Mouse (Mus musculus) liver, embryonic 11.5 days (tissue): ENCODE measurements at regions not wholly inside any gene's neighbourhood (a gene's known extent, or its start where the extent isn't known, plus 50 kb on each side); places are given as distances from the start of the nearest gene placed in this dataset.

ENCODE experiments used
- ATAC-seq: fragments of 200-750 bp; cut with Nextera tagmentation; replicated peaks from 2 replicates; pipeline ENCODE4 v1.8.0; 2017; ENCODE audit warnings: moderate number of reproducible peaks, mild to moderate bottlenecking, moderate TSS enrichment, moderate library complexity; ENCODE audit not compliant: low FRiP score
- DNase-seq: peaks from one replicate; pipeline ENCODE4 v3.0.0-alpha.2; 2017; ENCODE audit warnings: low spot score
- H3K27ac ChIP-seq: fragments of 300-500 bp; sonication (generic); 2 replicates; pipeline ENCODE4 v1.5.1; 2014; ENCODE audit warnings: mild to moderate bottlenecking, low read depth, low read length, control low read depth
- H3K27me3 ChIP-seq: fragments of 300-500 bp; sonication (generic); replicated peaks from 2 replicates; pipeline ENCODE4 v1.6.1; 2014; ENCODE audit warnings: low read length, mixed read lengths; ENCODE audit not compliant: control insufficient read depth, insufficient read depth
- H3K36me3 ChIP-seq: fragments of 300-500 bp; sonication (generic); 2 replicates; pipeline ENCODE4 v1.6.1; 2014; ENCODE audit warnings: mild to moderate bottlenecking, low read length, moderate library complexity, mixed read lengths; ENCODE audit not compliant: control insufficient read depth, insufficient read depth
- H3K4me1 ChIP-seq: fragments of 300-500 bp; sonication (generic); replicated peaks from 2 replicates; pipeline ENCODE4 v1.6.1; 2014; ENCODE audit warnings: low read length, mixed read lengths; ENCODE audit not compliant: control insufficient read depth, insufficient read depth
- H3K4me2 ChIP-seq: fragments of 300-500 bp; sonication (generic); 2 replicates; pipeline ENCODE4 v1.6.1; 2014; ENCODE audit warnings: mild to moderate bottlenecking, control low read depth, moderate library complexity
- H3K4me3 ChIP-seq: fragments of 300-500 bp; sonication (generic); 2 replicates; pipeline ENCODE4 v1.5.1; 2014; ENCODE audit warnings: low read depth, low read length, control low read depth
- H3K9ac ChIP-seq: fragments of 300-500 bp; sonication (generic); 2 replicates; pipeline ENCODE4 v1.6.1; 2014; ENCODE audit warnings: low read depth, low read length, control low read depth
- H3K9me3 ChIP-seq: fragments of 300-500 bp; sonication (generic); 2 replicates; pipeline ENCODE4 v1.6.1; 2016; ENCODE audit warnings: low read length, inconsistent platforms, mixed read lengths; ENCODE audit not compliant: control insufficient read depth
- WGBS: fragments of 180-500 bp; shearing (Covaris S2); extraction: QIAGEN DNeasy Blood & Tissue Kit; methylation state at CpG from one replicate; pipeline ENCODE4 v1.1.7; 2014; 5-methylcytosine and 5-hydroxymethylcytosine counted together

- ATAC-seq (no peak), DNase-seq (no peak)
- WGBS, result 70% methylated on average over 12 of the region's 12 CpGs
- H3K9ac ChIP-seq, result no peak overlapping the region
- no peak overlapping the region for H3K4me2 ChIP-seq
- no peaks in the 10 kb centered on the region for H3K4me1 ChIP-seq
- no peak overlapping the region for H3K27ac ChIP-seq
- no peaks in the 10 kb centered on the region for H3K27me3 ChIP-seq
- H3K36me3 ChIP-seq, result no peaks in the 10 kb centered on the region
- H3K9me3 ChIP-seq, result no peaks in the 10 kb centered on the region
- no peak overlapping the region for H3K4me3 ChIP-seq
Measured at GRCm38 (mm10) chr3:83689068-83689976, 76.8 kb upstream of the Sfrp2 start.

DNA sequence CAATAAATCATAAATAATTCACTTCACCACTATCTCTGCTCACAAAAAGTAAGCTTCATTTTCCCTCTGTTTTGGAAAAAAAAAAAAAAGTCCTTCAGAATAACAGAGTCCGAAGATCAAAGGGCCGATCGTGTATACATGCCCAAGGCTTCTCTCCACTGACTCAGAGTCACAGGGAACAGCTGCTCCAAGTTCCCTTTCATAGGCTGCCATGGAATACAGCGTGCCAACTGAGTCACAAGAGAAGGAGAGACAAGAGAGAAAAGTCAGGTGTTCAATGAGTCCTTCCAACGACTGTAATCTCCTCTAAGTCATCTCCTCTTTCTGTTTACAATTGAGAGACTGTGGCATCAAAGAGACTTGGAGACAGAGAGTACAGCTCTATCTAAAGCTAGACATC is 71.6 kb upstream of the Sfrp2 start:
- Histone ChIP-seq H3K4me3 (no peak overlapping the region), H3K9ac (no peak overlapping the region), H3K4me1 (no peaks in the 10 kb centered on the region), H3K27ac (no peak overlapping the region), H3K27me3 (no peaks in the 10 kb centered on the region), H3K4me2 (no peak overlapping the region), H3K36me3 (no peaks in the 10 kb centered on the region), H3K9me3 (no peaks in the 10 kb centered on the region)
- 66% methylated on average over 5 of the region's 5 CpGs for WGBS
- ATAC-seq, result no peak
- DNase-seq, result no peak

DNA sequence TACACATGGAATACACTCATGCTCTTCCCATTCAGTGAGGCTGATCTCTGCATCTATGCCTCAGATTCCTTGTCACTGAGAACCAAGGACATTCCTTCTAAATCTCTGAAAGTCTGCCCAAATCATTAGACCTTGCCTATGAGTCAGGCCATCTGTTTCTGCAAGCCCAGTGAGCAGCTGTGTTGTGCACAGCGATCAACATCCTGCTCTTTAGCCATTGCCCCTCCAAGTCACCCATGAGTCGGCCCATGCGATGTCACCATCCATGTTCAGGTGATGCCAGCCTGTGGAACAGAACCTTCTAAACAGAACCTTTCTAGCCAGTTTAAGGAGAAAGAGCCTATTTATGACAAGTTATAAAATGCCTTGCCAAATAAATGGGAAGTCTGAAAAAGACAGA is 66.4 kb upstream of the Sfrp2 start:
- H3K27me3 ChIP-seq, result no peaks in the 10 kb centered on the region
- H3K4me3 ChIP-seq, result no peak overlapping the region
- no peaks in the 10 kb centered on the region for H3K9me3 ChIP-seq
- DNase-seq, result no peak
- H3K4me2 ChIP-seq, result no peak overlapping the region
- WGBS, result 85% methylated on average over 3 of the region's 3 CpGs
- H3K36me3 ChIP-seq, result no peaks in the 10 kb centered on the region
- H3K27ac ChIP-seq, result no peak overlapping the region
- H3K4me1 ChIP-seq, result no peaks in the 10 kb centered on the region
- no peak for ATAC-seq
- no peak overlapping the region for H3K9ac ChIP-seq

DNA sequence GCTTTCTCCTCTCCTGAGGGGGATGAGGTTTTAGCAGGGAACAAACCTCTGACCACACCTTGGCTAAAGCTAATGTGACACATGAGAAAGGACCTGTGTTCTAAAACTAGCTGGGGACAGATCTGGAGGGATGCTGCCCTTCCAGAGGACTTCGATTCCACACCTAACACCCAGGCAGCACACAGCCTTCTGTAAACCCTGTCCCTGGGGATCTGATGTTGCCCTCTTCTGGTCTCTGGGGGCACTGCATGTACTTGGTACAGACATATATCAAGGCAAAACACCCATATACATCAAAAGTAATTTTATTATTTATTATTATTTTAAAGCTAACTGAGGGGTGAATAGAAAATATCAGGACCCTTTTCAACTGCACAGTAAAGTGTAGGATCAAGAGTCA is 65.0 kb upstream of the Sfrp2 start:
- H3K4me2 ChIP-seq, result no peak overlapping the region
- WGBS, result 57% methylated on average over 1 of the region's 1 CpGs
- H3K27me3 ChIP-seq, result no peaks in the 10 kb centered on the region
- no peak for DNase-seq
- H3K27ac ChIP-seq, result no peak overlapping the region
- H3K4me1 ChIP-seq, result no peaks in the 10 kb centered on the region
- no peaks in the 10 kb centered on the region for H3K36me3 ChIP-seq
- ATAC-seq, result 0 out of 2 replicates have a peak, but pooled peaks have one; percentile 45
- no peak overlapping the region for H3K4me3 ChIP-seq
- H3K9ac ChIP-seq, result no peak overlapping the region
- H3K9me3 ChIP-seq, result no peaks in the 10 kb centered on the region

DNA sequence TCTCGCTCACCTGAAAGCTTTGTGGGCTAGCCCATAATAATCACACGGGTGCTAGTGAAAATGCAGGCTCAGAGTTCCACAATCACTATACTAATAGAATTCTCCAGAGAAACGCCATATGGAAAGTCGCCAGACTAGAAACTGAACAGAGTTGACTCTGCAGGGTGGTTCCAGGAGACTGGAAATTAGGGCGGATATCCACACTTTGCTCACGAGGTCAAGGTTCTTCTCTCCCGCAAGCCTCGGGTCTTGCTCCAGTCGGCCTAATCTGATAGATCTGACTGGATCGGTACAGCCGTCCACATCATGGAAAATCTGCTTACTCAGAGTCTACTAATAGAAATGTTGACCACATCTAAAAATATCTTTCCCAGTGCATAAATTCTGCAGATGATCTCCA is 61.6 kb upstream of the Sfrp2 start:
- 77% methylated on average over 11 of the region's 11 CpGs for WGBS
- DNase-seq, result no peak
- Histone ChIP-seq H3K4me2 (no peak overlapping the region), H3K9ac (no peak overlapping the region), H3K4me3 (no peak overlapping the region), H3K36me3 (no peaks in the 10 kb centered on the region), H3K4me1 (no peaks in the 10 kb centered on the region; the same call in 1 of the 2 replicates), H3K27me3 (no peaks in the 10 kb centered on the region), H3K9me3 (no peaks in the 10 kb centered on the region), H3K27ac (no peak overlapping the region)
- ATAC-seq, result no peak

GRCm38 (mm10) chr3:83705253-83705652 is 60.9 kb upstream of the Sfrp2 start:
- Histone ChIP-seq H3K4me1 (no peaks in the 10 kb centered on the region; the same call in 1 of the 2 replicates), H3K36me3 (no peaks in the 10 kb centered on the region), H3K9ac (no peak overlapping the region), H3K9me3 (no peaks in the 10 kb centered on the region), H3K4me3 (no peak overlapping the region), H3K4me2 (no peak overlapping the region), H3K27ac (no peak overlapping the region), H3K27me3 (no peaks in the 10 kb centered on the region)
- 94% methylated on average over 6 of the region's 6 CpGs for WGBS
- ATAC-seq (no peak), DNase-seq (no peak)

GRCm38 (mm10) chr3:83706531-83707243 is 59.4 kb upstream of the Sfrp2 start:
- H3K4me1 ChIP-seq, result no peaks in the 10 kb centered on the region; the same call in 1 of the 2 replicates
- WGBS, result 34% methylated on average over 13 of the region's 13 CpGs

GRCm38 (mm10) chr3:83707278-83707677 is 58.8 kb upstream of the Sfrp2 start:
- H3K4me3 ChIP-seq, result no peak overlapping the region
- DNase-seq, result no peak
- no peak overlapping the region for H3K27ac ChIP-seq
- WGBS, result 78% methylated on average over 7 of the region's 7 CpGs
- H3K4me1 ChIP-seq, result no peaks in the 10 kb centered on the region; the same call in 1 of the 2 replicates
- no peaks in the 10 kb centered on the region for H3K36me3 ChIP-seq
- no peak overlapping the region for H3K4me2 ChIP-seq
- H3K9ac ChIP-seq, result no peak overlapping the region
- no peaks in the 10 kb centered on the region for H3K27me3 ChIP-seq
- no peak for ATAC-seq
- H3K9me3 ChIP-seq, result no peaks in the 10 kb centered on the region

More at GRCm38 (mm10) chr3:83706531-83707243, 59.4 kb upstream of the Sfrp2 start:
- H3K27ac ChIP-seq, result no peak overlapping the region
- H3K9ac ChIP-seq, result no peak overlapping the region
- ATAC-seq, result peak; percentile 70
- no peaks in the 10 kb centered on the region for H3K9me3 ChIP-seq
- H3K4me2 ChIP-seq, result peak overlapping the region; percentile 24; the same call in 1 of the 2 replicates
- H3K4me3 ChIP-seq, result no peak overlapping the region
- no peaks in the 10 kb centered on the region for H3K27me3 ChIP-seq
- no peak for DNase-seq
- H3K36me3 ChIP-seq, result no peaks in the 10 kb centered on the region
